Mouse (Mus musculus): ENCODE results near the gene Cnp. TPM values are rescaled to one million over a fixed set of nuclear protein-coding genes. Genes with fewer than 3 reads are reported as not detected.
A peak's percentile ranks its signal among the peaks of the same experiment; 100 is the strongest.
"Not testable (repeated sequence)": the region's sequence is repeated elsewhere in the genome, so short reads cannot be mapped to it uniquely, and the experiment has no call there.

Gene Cnp
- polyA plus RNA-seq, 1 experiment from 2014 or later, result 38.9 TPM

- Histone ChIP-seq H3K4me2 (ENCODE audit: low read depth, low read length) (no peak overlapping the region), H3K36me3 (ENCODE audit: control insufficient read depth, insufficient read depth, low read length) (peaks cover 23% of the 10 kb centered on the region; the same call in 1 of the 2 replicates), H3K27ac (ENCODE audit: low read length) (no peak overlapping the region), H3K4me3 (replicated peaks; ENCODE audit: low read length) (no peak overlapping the region), H3K9ac (ENCODE audit: low read length) (no peak overlapping the region; the same call in 1 of the 2 replicates), H3K9me3 (replicated peaks; ENCODE audit: control insufficient read depth, low read length) (no peaks in the 10 kb centered on the region), H3K4me1 (ENCODE audit: control insufficient read depth, insufficient read depth, low read length) (0 out of 2 replicates have a peak, but pooled peaks cover 7% of the 10 kb centered on the region), H3K27me3 (ENCODE audit: control insufficient read depth, insufficient read depth, low read length) (no peaks in the 10 kb centered on the region)
- 78% methylated on average over 8 of the region's 8 CpGs for WGBS
- no peak for ATAC-seq (ENCODE audit: insufficient read depth, low FRiP score)
Observed at GRCm38 (mm10) chr11:100577852-100578599, 3.3 kb downstream of the Cnp start.

- Histone ChIP-seq H3K27me3 (ENCODE audit: control insufficient read depth, insufficient read depth, low read length) (no peaks in the 10 kb centered on the region), H3K4me3 (replicated peaks; ENCODE audit: low read length) (no peak overlapping the region), H3K9ac (ENCODE audit: low read length) (no peak overlapping the region), H3K27ac (ENCODE audit: low read length) (no peak overlapping the region), H3K9me3 (replicated peaks; ENCODE audit: control insufficient read depth, low read length) (no peaks in the 10 kb centered on the region), H3K36me3 (ENCODE audit: control insufficient read depth, insufficient read depth, low read length) (peaks cover 35% of the 10 kb centered on the region), H3K4me2 (ENCODE audit: low read depth, low read length) (no peak overlapping the region), H3K4me1 (ENCODE audit: control insufficient read depth, insufficient read depth, low read length) (0 out of 2 replicates have a peak, but pooled peaks cover 7% of the 10 kb centered on the region)
- 89% methylated on average over 9 of the region's 9 CpGs for WGBS
- ATAC-seq (ENCODE audit: insufficient read depth, low FRiP score), result no peak
Observed at GRCm38 (mm10) chr11:100579116-100579799, 4.6 kb downstream of the Cnp start.

- no peak for ATAC-seq (ENCODE audit: insufficient read depth, low FRiP score)
Observed at GRCm38 (mm10) chr11:100580275-100580674, 5.6 kb downstream of the Cnp start.

DNA sequence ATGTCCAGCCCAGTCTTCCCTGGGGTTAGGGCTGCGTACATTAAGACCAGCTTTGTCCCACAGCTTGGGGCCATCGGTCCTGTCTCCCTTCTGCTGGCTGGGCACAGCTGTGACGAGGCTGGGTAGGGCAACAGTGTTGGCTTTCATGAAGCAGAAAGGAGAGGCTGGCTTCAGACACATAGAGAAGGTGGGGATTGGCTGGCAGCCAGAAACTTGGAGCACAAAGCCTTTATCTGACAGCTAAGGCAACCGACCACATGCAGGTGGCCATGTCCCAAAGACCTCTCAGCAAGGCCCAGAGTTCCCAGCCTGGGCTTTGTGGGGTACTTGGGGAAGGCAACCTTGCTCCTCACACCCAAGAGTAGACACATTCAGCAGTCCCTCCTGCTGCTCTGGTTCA, 7.1 kb downstream of the Cnp start:
- H3K27me3 ChIP-seq (ENCODE audit: control insufficient read depth, insufficient read depth, low read length), result no peaks in the 10 kb centered on the region
- H3K4me2 ChIP-seq (ENCODE audit: low read depth, low read length), result no peak overlapping the region
- H3K4me3 ChIP-seq (replicated peaks; ENCODE audit: low read length), result no peak overlapping the region
- peaks cover 39% of the 10 kb centered on the region for H3K36me3 ChIP-seq (ENCODE audit: control insufficient read depth, insufficient read depth, low read length)
- 57% methylated on average over 4 of the region's 4 CpGs for WGBS
- no peak overlapping the region for H3K9ac ChIP-seq (ENCODE audit: low read length)
- no peak overlapping the region; the same call in 1 of the 2 replicates for H3K27ac ChIP-seq (ENCODE audit: low read length)
- 0 out of 2 replicates have a peak, but pooled peaks cover 4% of the 10 kb centered on the region for H3K4me1 ChIP-seq (ENCODE audit: control insufficient read depth, insufficient read depth, low read length)
- peak; percentile 77 for ATAC-seq (ENCODE audit: insufficient read depth, low FRiP score)
- H3K9me3 ChIP-seq (replicated peaks; ENCODE audit: control insufficient read depth, low read length), result no peaks in the 10 kb centered on the region

More at GRCm38 (mm10) chr11:100580275-100580674, 5.6 kb downstream of the Cnp start:
- peaks cover 36% of the 10 kb centered on the region for H3K36me3 ChIP-seq (ENCODE audit: control insufficient read depth, insufficient read depth, low read length)
- no peak overlapping the region for H3K4me2 ChIP-seq (ENCODE audit: low read depth, low read length)
- H3K27ac ChIP-seq (ENCODE audit: low read length), result no peak overlapping the region
- no peaks in the 10 kb centered on the region for H3K27me3 ChIP-seq (ENCODE audit: control insufficient read depth, insufficient read depth, low read length)
- no peak overlapping the region for H3K9ac ChIP-seq (ENCODE audit: low read length)
- 89% methylated on average over 13 of the region's 13 CpGs for WGBS
- no peaks in the 10 kb centered on the region for H3K9me3 ChIP-seq (replicated peaks; ENCODE audit: control insufficient read depth, low read length)
- H3K4me1 ChIP-seq (ENCODE audit: control insufficient read depth, insufficient read depth, low read length), result 0 out of 2 replicates have a peak, but pooled peaks cover 7% of the 10 kb centered on the region
- H3K4me3 ChIP-seq (replicated peaks; ENCODE audit: low read length), result no peak overlapping the region

- H3K36me3 ChIP-seq (ENCODE audit: control insufficient read depth, insufficient read depth, low read length), result peaks cover 42% of the 10 kb centered on the region
- H3K4me3 ChIP-seq (replicated peaks; ENCODE audit: low read length); H3K27ac ChIP-seq (ENCODE audit: low read length); ATAC-seq (ENCODE audit: insufficient read depth, low FRiP score); H3K4me1 ChIP-seq (ENCODE audit: control insufficient read depth, insufficient read depth, low read length); H3K4me2 ChIP-seq (ENCODE audit: low read depth, low read length); H3K9me3 ChIP-seq (replicated peaks; ENCODE audit: control insufficient read depth, low read length); H3K27me3 ChIP-seq (ENCODE audit: control insufficient read depth, insufficient read depth, low read length); H3K9ac ChIP-seq (ENCODE audit: low read length): not testable (repeated sequence)
- WGBS, result 96% methylated on average over 1 of the region's 1 CpGs
Observed at GRCm38 (mm10) chr11:100582413-100582812, 7.7 kb downstream of the Cnp start.

- Histone ChIP-seq H3K36me3 (ENCODE audit: control insufficient read depth, insufficient read depth, low read length) (peaks cover 46% of the 10 kb centered on the region), H3K9me3 (replicated peaks; ENCODE audit: control insufficient read depth, low read length) (no peaks in the 10 kb centered on the region), H3K4me3 (replicated peaks; ENCODE audit: low read length) (no peak overlapping the region), H3K4me2 (ENCODE audit: low read depth, low read length) (no peak overlapping the region), H3K9ac (ENCODE audit: low read length) (no peak overlapping the region), H3K4me1 (ENCODE audit: control insufficient read depth, insufficient read depth, low read length) (0 out of 2 replicates have a peak, but pooled peaks cover 4% of the 10 kb centered on the region), H3K27me3 (ENCODE audit: control insufficient read depth, insufficient read depth, low read length) (no peaks in the 10 kb centered on the region), H3K27ac (ENCODE audit: low read length) (no peak overlapping the region)
- ATAC-seq (ENCODE audit: insufficient read depth, low FRiP score), result no peak
- 89% methylated on average over 2 of the region's 2 CpGs for WGBS
Observed at GRCm38 (mm10) chr11:100582836-100583235, 8.1 kb downstream of the Cnp start.

- no peak overlapping the region for H3K4me3 ChIP-seq (replicated peaks; ENCODE audit: low read length)
- no peaks in the 10 kb centered on the region for H3K9me3 ChIP-seq (replicated peaks; ENCODE audit: control insufficient read depth, low read length)
- no peak for ATAC-seq (ENCODE audit: insufficient read depth, low FRiP score)
- 0 out of 2 replicates have a peak, but pooled peaks cover 4% of the 10 kb centered on the region for H3K4me1 ChIP-seq (ENCODE audit: control insufficient read depth, insufficient read depth, low read length)
- H3K27me3 ChIP-seq (ENCODE audit: control insufficient read depth, insufficient read depth, low read length), result no peaks in the 10 kb centered on the region
- H3K9ac ChIP-seq (ENCODE audit: low read length), result no peak overlapping the region
- no peak overlapping the region for H3K4me2 ChIP-seq (ENCODE audit: low read depth, low read length)
- H3K36me3 ChIP-seq (ENCODE audit: control insufficient read depth, insufficient read depth, low read length), result peaks cover 42% of the 10 kb centered on the region
- 90% methylated on average over 7 of the region's 7 CpGs for WGBS
- H3K27ac ChIP-seq (ENCODE audit: low read length), result no peak overlapping the region
Observed at GRCm38 (mm10) chr11:100584561-100584961, 9.9 kb downstream of the Cnp start.

GRCm38 (mm10) chr11:100585148-100585547, 10.4 kb downstream of the Cnp start:
- Histone ChIP-seq H3K4me2 (ENCODE audit: low read depth, low read length) (no peak overlapping the region), H3K4me3 (replicated peaks; ENCODE audit: low read length) (no peak overlapping the region), H3K36me3 (ENCODE audit: control insufficient read depth, insufficient read depth, low read length) (peaks cover 46% of the 10 kb centered on the region), H3K27me3 (ENCODE audit: control insufficient read depth, insufficient read depth, low read length) (no peaks in the 10 kb centered on the region), H3K9me3 (replicated peaks; ENCODE audit: control insufficient read depth, low read length) (no peaks in the 10 kb centered on the region), H3K9ac (ENCODE audit: low read length) (no peak overlapping the region), H3K27ac (ENCODE audit: low read length) (no peak overlapping the region), H3K4me1 (ENCODE audit: control insufficient read depth, insufficient read depth, low read length) (0 out of 2 replicates have a peak, but pooled peaks cover 4% of the 10 kb centered on the region)
- 92% methylated on average over 3 of the region's 3 CpGs for WGBS
- no peak for ATAC-seq (ENCODE audit: insufficient read depth, low FRiP score)

GRCm38 (mm10) chr11:100588462-100588861, 13.8 kb downstream of the Cnp start:
- Histone ChIP-seq H3K4me3 (replicated peaks; ENCODE audit: low read length) (no peak overlapping the region), H3K27me3 (ENCODE audit: control insufficient read depth, insufficient read depth, low read length) (no peaks in the 10 kb centered on the region), H3K4me1 (ENCODE audit: control insufficient read depth, insufficient read depth, low read length) (no peaks in the 10 kb centered on the region), H3K36me3 (ENCODE audit: control insufficient read depth, insufficient read depth, low read length) (peaks cover 51% of the 10 kb centered on the region), H3K9ac (ENCODE audit: low read length) (no peak overlapping the region), H3K9me3 (replicated peaks; ENCODE audit: control insufficient read depth, low read length) (no peaks in the 10 kb centered on the region), H3K27ac (ENCODE audit: low read length) (peak overlapping the region; percentile 34; the same call in 1 of the 2 replicates), H3K4me2 (ENCODE audit: low read depth, low read length) (no peak overlapping the region)
- 81% methylated on average over 2 of the region's 2 CpGs for WGBS
- ATAC-seq (ENCODE audit: insufficient read depth, low FRiP score), result no peak
